Mouse (Mus musculus) mature B cell (primary cell): ENCODE data around the gene Keap1.
"Not testable (repeated sequence)": the region's sequence is repeated elsewhere in the genome, so short reads cannot be mapped to it uniquely, and the experiment has no call there.

ENCODE experiments used
- in situ Hi-C: fragments of 300-500 bp; cut with MboI; formaldehyde crosslinking; loops from 2 replicates; pipeline ENCODE4 v1.14.3; 2019

Keap1 gene

GRCm38 (mm10) chr9:21238733-21239464, at the start of gene Keap1:
Gene Keap1 (minus strand): TSS chr9:21239361.
- in situ Hi-C loops: no loop called here

DNA sequence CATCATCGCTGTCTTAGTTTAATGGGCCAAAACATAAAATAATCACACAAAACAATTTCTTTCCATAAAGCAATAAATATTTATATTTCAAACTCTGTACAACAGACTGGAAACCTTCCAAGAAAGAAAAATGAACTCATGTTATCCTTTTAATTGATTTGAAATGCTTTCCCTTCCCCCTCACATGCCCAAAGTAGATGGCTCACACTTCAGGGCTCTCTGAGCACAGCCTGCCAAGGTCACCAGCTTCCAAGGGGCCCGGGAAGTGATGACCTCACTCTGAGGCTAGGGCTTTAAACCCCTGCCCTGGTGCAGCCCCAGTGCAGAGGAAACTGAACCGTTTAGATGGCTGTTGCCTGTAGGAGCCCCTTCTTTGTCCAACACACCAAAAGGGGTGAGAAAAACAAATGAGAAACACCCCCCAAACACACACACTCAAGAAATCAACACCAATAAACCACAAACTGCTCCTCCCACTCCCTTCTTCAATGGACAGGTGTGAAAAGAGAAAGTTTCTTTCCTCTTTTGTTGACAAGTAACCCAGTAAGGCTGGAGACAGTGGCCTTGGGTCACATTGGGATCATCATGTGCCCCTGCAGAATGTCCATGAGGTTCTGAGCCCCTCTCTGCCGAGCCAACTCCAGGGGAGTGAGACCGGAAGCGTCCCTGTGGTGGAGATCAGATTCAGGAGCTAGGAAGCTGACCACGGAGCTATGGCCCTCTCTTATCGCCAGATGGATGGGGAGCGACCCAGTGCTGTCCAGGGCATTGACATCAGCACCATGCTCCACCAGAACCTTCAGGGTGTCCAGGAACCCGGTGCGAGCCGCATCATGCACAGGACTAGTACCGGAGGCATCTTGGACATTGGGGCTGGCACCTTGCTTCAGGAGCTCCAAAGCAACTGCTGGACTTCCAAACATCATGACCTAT, 49.5 kb upstream of the Keap1 start:
- in situ Hi-C loops: no loop called here

- in situ Hi-C loops: no loop called here
Measured at GRCm38 (mm10) chr9:21287571-21288402, 48.6 kb upstream of the Keap1 start, which contains the start of gene Kri1. Gene Kri1 (minus strand): TSS chr9:21287969.

GRCm38 (mm10) chr9:21286753-21287152, 47.6 kb upstream of the Keap1 start:
- in situ Hi-C loops: no loop called here

GRCm38 (mm10) chr9:21283994-21284393, 44.8 kb upstream of the Keap1 start:
- in situ Hi-C loops: no loop called here

GRCm38 (mm10) chr9:21283591-21283990, 44.4 kb upstream of the Keap1 start:
- in situ Hi-C loops: no loop called here

GRCm38 (mm10) chr9:21277776-21278175, 38.6 kb upstream of the Keap1 start:
- in situ Hi-C loops: no loop called here

DNA sequence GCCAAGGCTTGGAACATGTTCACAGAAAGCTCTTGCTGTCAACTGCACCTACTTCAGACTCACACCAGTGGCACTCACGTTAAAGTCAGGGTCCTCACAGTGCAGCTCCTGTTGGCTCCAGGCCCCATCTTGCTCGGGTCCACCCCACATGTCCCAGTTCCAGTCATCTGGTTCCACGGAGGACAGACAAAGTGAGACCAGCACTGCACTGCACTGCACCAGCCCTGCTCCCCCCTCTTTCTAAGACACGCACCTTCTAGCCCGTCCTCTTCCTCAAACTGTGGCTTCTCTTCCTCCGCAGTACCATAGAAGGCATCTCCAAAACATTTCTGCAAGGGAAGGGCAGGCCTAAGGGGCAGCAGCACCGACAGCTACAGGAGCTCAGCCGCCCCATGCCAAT, 37.1 kb upstream of the Keap1 start:
- in situ Hi-C loops: no loop called here

GRCm38 (mm10) chr9:21275727-21276126, 36.6 kb upstream of the Keap1 start:
- in situ Hi-C loops: no loop called here

DNA sequence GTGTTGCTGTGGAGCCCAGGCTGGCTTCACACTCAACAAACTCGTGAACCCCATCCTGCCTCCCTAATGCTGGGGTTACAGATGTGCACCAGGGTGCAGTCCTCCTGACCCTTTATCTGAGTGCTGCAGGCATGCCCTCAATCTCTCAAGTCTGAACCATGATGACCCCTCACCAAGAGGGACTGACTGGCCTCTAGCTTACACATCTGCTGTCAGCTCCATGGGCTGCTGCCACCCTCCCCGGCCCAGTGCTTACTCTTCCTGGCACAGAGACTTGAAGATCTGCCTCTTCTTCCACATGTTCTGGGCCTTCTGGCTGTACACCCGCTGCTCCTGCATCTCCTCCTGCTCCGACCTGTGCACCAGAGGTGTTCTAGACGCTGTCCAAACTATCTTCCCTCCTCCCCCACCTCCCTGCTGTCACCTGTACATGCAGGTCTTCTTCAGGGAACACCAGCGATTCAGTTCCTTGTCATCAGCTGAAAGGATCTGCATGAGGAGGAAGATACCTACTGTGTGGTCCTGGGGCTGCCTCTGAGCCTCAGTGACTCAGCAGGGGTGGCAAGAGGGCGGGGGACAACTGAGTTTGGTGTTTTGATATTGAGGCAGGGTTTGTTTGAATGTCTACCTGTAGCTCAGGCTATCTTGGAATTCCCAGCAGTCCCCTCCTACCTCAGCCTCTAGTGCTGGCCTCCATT, 36.0 kb upstream of the Keap1 start:
- in situ Hi-C loops: no loop called here

GRCm38 (mm10) chr9:21274336-21274735, 35.2 kb upstream of the Keap1 start:
- in situ Hi-C loops: no loop called here

GRCm38 (mm10) chr9:21273520-21274228, 34.5 kb upstream of the Keap1 start:
- in situ Hi-C loops: no loop called here

DNA sequence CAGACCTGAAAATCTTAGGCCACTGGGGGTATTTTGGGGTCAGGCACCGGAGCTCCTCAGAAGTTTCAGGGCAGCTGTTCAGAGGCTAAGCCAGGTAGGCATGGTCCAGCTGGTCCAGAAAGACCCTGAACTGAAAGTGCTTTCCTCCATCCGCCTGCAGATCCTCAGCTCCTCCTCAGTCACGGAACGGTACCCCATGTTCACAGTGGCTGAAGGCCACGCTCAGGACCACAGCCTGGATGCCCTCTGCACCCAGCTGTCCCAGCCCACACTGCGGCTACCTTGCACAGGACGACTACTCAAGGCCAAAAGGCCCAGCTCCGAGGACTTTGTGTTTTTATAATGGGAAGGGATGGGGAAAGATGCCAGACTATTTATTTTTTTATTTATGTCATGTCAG, 33.9 kb upstream of the Keap1 start:
- in situ Hi-C loops: no loop called here

- in situ Hi-C loops: no loop called here
Measured at GRCm38 (mm10) chr9:21272391-21272790, 33.2 kb upstream of the Keap1 start.

DNA sequence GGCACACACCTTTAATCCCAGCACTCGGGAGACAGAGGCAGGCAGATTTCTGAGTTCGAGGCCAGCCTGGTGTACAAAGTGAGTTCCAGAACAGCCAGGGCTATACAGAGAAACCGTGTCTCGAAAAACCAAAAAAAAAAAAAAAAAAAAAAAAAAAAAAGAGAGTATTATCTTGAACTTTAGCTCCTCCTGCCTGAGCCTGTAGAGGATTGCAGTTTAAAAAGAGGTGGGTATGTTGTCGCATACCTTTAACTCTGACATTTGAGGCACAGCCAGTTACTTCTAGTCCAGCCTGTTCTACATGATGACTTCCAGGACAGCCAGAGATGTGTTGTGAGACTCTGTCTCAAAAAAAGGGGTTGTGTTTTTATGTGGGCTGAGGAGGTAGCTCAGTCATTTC, 30.4 kb upstream of the Keap1 start:
- in situ Hi-C loops: not testable (repeated sequence)

- in situ Hi-C loops: no loop called here
Measured at GRCm38 (mm10) chr9:21268305-21268704, 29.1 kb upstream of the Keap1 start.

GRCm38 (mm10) chr9:21266889-21267288, 27.7 kb upstream of the Keap1 start:
- in situ Hi-C loops: no loop called here

GRCm38 (mm10) chr9:21265611-21266010, 26.4 kb upstream of the Keap1 start:
- in situ Hi-C loops: no loop called here

DNA sequence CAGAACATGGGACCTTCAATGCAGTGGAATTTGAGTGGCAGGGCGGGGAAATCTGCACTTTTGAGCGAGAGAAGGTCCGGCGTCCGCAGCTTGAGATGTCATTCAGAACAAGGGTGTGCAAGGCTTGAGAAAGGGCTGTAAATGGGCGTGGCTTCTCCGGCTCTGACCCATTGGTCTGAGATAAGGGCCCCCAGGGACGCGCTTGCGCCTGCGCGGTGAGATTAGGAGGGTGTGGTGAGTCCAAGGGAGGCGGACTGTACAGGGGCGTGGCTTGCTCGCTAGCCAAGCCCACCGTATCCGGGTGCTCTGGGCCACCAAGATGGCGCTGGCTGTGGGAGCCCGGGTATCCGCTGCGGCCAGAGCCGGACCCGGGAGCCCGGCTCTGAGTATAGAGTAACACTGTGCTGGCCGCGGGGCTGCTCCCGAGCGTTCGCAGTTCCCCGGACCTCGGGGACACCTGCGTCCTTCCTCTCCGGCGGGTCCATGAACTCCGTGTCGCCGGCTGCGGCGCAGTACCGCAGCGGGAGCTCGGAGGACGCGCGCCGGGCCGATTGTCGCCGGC, 25.9 kb upstream of the Keap1 start, which contains the start of gene Atg4d:
Gene Atg4d, plus strand, starts transcription at position 294 of the 562 bp plus-strand sequence.
- in situ Hi-C loops: no loop called here

DNA sequence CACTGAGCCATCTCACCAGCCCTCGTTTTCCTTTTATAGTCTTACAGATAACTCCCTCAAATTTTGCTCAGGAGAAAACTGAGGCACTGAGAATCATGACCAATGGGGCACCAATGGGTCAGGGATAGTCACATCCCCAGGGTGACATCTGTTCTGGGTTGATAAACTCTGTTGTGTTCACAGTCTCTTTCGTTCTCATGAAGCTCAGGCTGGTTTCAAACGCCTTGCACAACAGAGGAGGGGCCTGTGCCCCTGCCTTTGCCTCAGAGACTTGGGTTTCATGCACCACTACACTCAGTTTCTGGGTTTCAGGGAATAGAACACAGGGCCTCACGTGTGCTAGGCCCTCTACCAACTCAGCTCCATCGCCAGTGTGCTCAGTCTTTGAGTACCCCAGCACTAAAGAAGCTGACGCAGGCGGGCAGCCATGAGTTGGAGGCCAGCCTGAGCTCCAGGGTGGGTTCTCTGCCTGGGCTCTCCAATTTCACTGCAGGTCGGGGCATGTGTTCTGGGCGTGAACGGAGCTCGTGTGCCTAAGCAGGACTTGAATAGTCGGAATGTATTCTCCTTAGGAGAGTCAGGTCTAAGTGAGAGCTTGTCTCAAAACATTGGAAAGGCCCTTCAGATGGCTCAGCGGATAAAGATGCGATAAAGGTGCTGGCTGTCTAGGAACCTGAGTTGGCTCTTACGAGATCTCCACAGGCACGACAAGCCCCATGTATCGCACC, 25.3 kb upstream of the Keap1 start:
- in situ Hi-C loops: no loop called here
